Mouse (Mus musculus) cerebellum, adult 2 months (tissue): ENCODE results near the gene Tpcn1. TPM values are rescaled to one million over a fixed set of nuclear protein-coding genes. Genes with fewer than 3 reads are reported as not detected.

ENCODE experiments used
- DNase-seq, 2 experiments: peaks; one replicate each; pipeline ENCODE4 v3.0.0; 2021
- H3K27ac ChIP-seq: fragments of 200-500 bp; 2 replicates; pipeline ENCODE4 v1.5.1; 2012; ENCODE audit warnings: low read length, control low read depth, inconsistent platforms; ENCODE audit not compliant: insufficient read depth
- H3K27me3 ChIP-seq: fragments of 200-500 bp; 2 replicates; pipeline ENCODE4 v1.6.1; 2012; ENCODE audit warnings: inconsistent platforms, mild to moderate bottlenecking, low read length, moderate library complexity; ENCODE audit not compliant: control insufficient read depth, insufficient read depth
- H3K4me1 ChIP-seq: fragments of 200-500 bp; 2 replicates; pipeline ENCODE4 v1.6.1; 2011; ENCODE audit warnings: low read length; ENCODE audit not compliant: control insufficient read depth, insufficient read depth
- H3K4me3 ChIP-seq: fragments of 200-500 bp; replicated peaks from 2 replicates; pipeline ENCODE3; 2011; ENCODE audit warnings: mild to moderate bottlenecking, low read depth, low read length, control low read depth; ENCODE audit not compliant: insufficient read depth
- CTCF ChIP-seq: fragments of 200-500 bp; IDR thresholded peaks from 2 replicates; pipeline ENCODE4 v1.5.1; 2011; ENCODE audit warnings: low read depth, mild to moderate bottlenecking, control low read depth, low read length, moderate library complexity, borderline replicate concordance; ENCODE audit not compliant: insufficient read depth
- POLR2A ChIP-seq: fragments of 200-500 bp; IDR thresholded peaks from 2 replicates; pipeline ENCODE4 v1.6.1; 2011; ENCODE audit warnings: low read length, control low read depth, borderline replicate concordance; ENCODE audit not compliant: insufficient read depth
- WGBS: fragments of 180-500 bp; shearing (Covaris S2); methylation state at CpG from one replicate; pipeline ENCODE4 v1.1.7; 2018; 5-methylcytosine and 5-hydroxymethylcytosine counted together
- polyA plus RNA-seq: library from polyadenylated mRNA; depleted of rRNA; stranded (reverse); fragments of >200 nt; gene quantifications from 2 replicates; pipeline ENCODE4 v1.2.3, GENCODE M21; 2012

The Tpcn1 gene
- polyA plus RNA-seq, 1 experiment = 47.3 TPM

GRCm38 (mm10) chr5:120626399-120626798 lies 37.9 kb upstream of the Tpcn1 start:
- DNase-seq = no peak
- WGBS = 78% methylated on average over 19 of the region's 19 CpGs
- Histone ChIP-seq H3K4me1 (peaks cover 12% of the 10 kb centered on the region), H3K4me3 (no peak overlapping the region), H3K27ac (no peak overlapping the region), H3K27me3 (no peaks in the 10 kb centered on the region)
- TF ChIP-seq CTCF (no peak), POLR2A (no peak)

GRCm38 (mm10) chr5:120624427-120624826 lies 36.0 kb upstream of the Tpcn1 start:
- 21% methylated on average over 10 of the region's 10 CpGs for whole genome bisulfite sequencing
- no peak overlapping the region for H3K4me3 ChIP-seq
- no peak for TF ChIP-seq CTCF
- no peak for TF ChIP-seq POLR2A
- no peaks in the 10 kb centered on the region for H3K27me3 ChIP-seq
- H3K27ac ChIP-seq = no peak overlapping the region
- peak in 1 of 2 experiments; percentile 38 for DNase-seq
- peaks cover 13% of the 10 kb centered on the region for H3K4me1 ChIP-seq

- Histone ChIP-seq H3K4me1 (peaks cover 9% of the 10 kb centered on the region), H3K27me3 (no peaks in the 10 kb centered on the region), H3K27ac (no peak overlapping the region), H3K4me3 (no peak overlapping the region)
- TF ChIP-seq POLR2A (no peak), CTCF (no peak)
- DNase-seq = peak in 1 of 2 experiments; percentile 8
- 69% methylated on average over 5 of the region's 5 CpGs for WGBS
Observed at GRCm38 (mm10) chr5:120622198-120622851, 33.9 kb upstream of the Tpcn1 start.

- no peaks in the 10 kb centered on the region for H3K27me3 ChIP-seq
- no peak overlapping the region for H3K27ac ChIP-seq
- TF ChIP-seq CTCF (no peak), POLR2A (no peak)
- peaks cover 9% of the 10 kb centered on the region for H3K4me1 ChIP-seq
- DNase-seq = no peak
- no peak overlapping the region for H3K4me3 ChIP-seq
- WGBS = 61% methylated on average over 10 of the region's 10 CpGs
Observed at GRCm38 (mm10) chr5:120621846-120622197, 33.3 kb upstream of the Tpcn1 start.

GRCm38 (mm10) chr5:120621078-120621765 lies 32.7 kb upstream of the Tpcn1 start:
- peak in 1 of 2 experiments; percentile 12 for DNase-seq
- no peak overlapping the region for H3K27ac ChIP-seq
- H3K27me3 ChIP-seq = no peaks in the 10 kb centered on the region
- TF ChIP-seq POLR2A = no peak
- no peak for TF ChIP-seq CTCF
- no peak overlapping the region for H3K4me3 ChIP-seq
- peaks cover 9% of the 10 kb centered on the region for H3K4me1 ChIP-seq
- WGBS = 81% methylated on average over 23 of the region's 23 CpGs

- peak; percentile 68 to 87 for DNase-seq
- TF ChIP-seq CTCF (peak; percentile 98), POLR2A (no peak)
- Histone ChIP-seq H3K4me3 (no peak overlapping the region), H3K4me1 (peaks cover 9% of the 10 kb centered on the region), H3K27me3 (no peaks in the 10 kb centered on the region), H3K27ac (no peak overlapping the region)
- 66% methylated on average over 18 of the region's 18 CpGs for WGBS
Observed at GRCm38 (mm10) chr5:120620375-120621077, 32.1 kb upstream of the Tpcn1 start.

- DNase-seq = peak; percentile 69 to 80
- Histone ChIP-seq H3K4me3 (no peak overlapping the region), H3K4me1 (peaks cover 7% of the 10 kb centered on the region), H3K27ac (no peak overlapping the region), H3K27me3 (no peaks in the 10 kb centered on the region)
- TF ChIP-seq POLR2A (no peak), CTCF (peak; percentile 96)
- 7% methylated on average over 5 of the region's 5 CpGs for WGBS
Observed at GRCm38 (mm10) chr5:120619201-120619600, 30.7 kb upstream of the Tpcn1 start.
